Mouse (Mus musculus): Measurements from ENCODE around the gene Rangrf. TPM values are rescaled to one million over a fixed set of nuclear protein-coding genes. Genes with fewer than 3 reads are reported as not detected.
"Not testable (repeated sequence)": the region's sequence is repeated elsewhere in the genome, so short reads cannot be mapped to it uniquely, and the experiment has no call there.

Gene Rangrf
- polyA plus RNA-seq, 1 experiment from 2014 or later = 34.5 TPM

- Histone ChIP-seq H3K9ac (replicated peaks; ENCODE audit: low read depth, low read length) (peak within 1 kb of the TSS; percentile 68), H3K9me3 (ENCODE audit: control insufficient read depth, low read length) (no peaks in the 10 kb centered on the region), H3K27me3 (replicated peaks; ENCODE audit: control insufficient read depth, insufficient read depth, low read length) (no peaks in the 10 kb centered on the region), H3K36me3 (ENCODE audit: control insufficient read depth, insufficient read depth) (no peaks in the 10 kb centered on the region), H3K4me1 (replicated peaks; ENCODE audit: control insufficient read depth, insufficient read depth, low read length) (peaks cover 13% of the 10 kb centered on the region), H3K4me2 (ENCODE audit: low read length) (peak within 1 kb of the TSS; percentile 64), H3K4me3 (replicated peaks; ENCODE audit: low read length) (peak within 1 kb of the TSS; percentile 79), H3K27ac (ENCODE audit: low read length) (peak within 1 kb of the TSS; percentile 60)
- ATAC-seq = peak; percentile 69
- WGBS = 9% methylated on average over 38 of the region's 38 CpGs
These were observed 33.5 kb upstream of the Rangrf start, which contains the start of gene Pfas for GRCm38 (mm10) chr11:69008182-69009121. Gene Pfas (minus strand): TSS chr11:69008460.

- not testable (repeated sequence) for H3K4me3 ChIP-seq (replicated peaks; ENCODE audit: low read length); H3K27ac ChIP-seq (ENCODE audit: low read length); ATAC-seq; H3K9me3 ChIP-seq (ENCODE audit: control insufficient read depth, low read length); H3K9ac ChIP-seq (replicated peaks; ENCODE audit: low read depth, low read length); H3K4me2 ChIP-seq (ENCODE audit: low read length); H3K36me3 ChIP-seq (ENCODE audit: control insufficient read depth, insufficient read depth); H3K27me3 ChIP-seq (replicated peaks; ENCODE audit: control insufficient read depth, insufficient read depth, low read length)
- peaks cover 11% of the 10 kb centered on the region for H3K4me1 ChIP-seq (replicated peaks; ENCODE audit: control insufficient read depth, insufficient read depth, low read length)
These were observed 31.6 kb upstream of the Rangrf start for GRCm38 (mm10) chr11:69006575-69006974.

GRCm38 (mm10) chr11:69005193-69005592 lies 30.2 kb upstream of the Rangrf start:
- Histone ChIP-seq H3K36me3 (ENCODE audit: control insufficient read depth, insufficient read depth) (peaks cover 12% of the 10 kb centered on the region; the same call in 1 of the 2 replicates), H3K9me3 (ENCODE audit: control insufficient read depth, low read length) (no peaks in the 10 kb centered on the region), H3K4me1 (replicated peaks; ENCODE audit: control insufficient read depth, insufficient read depth, low read length) (peaks cover 6% of the 10 kb centered on the region), H3K4me2 (ENCODE audit: low read length) (no peak overlapping the region), H3K4me3 (replicated peaks; ENCODE audit: low read length) (no peak overlapping the region), H3K27me3 (replicated peaks; ENCODE audit: control insufficient read depth, insufficient read depth, low read length) (no peaks in the 10 kb centered on the region), H3K9ac (replicated peaks; ENCODE audit: low read depth, low read length) (no peak overlapping the region), H3K27ac (ENCODE audit: low read length) (no peak overlapping the region)
- WGBS = 91% methylated on average over 7 of the region's 7 CpGs
- ATAC-seq = no peak

GRCm38 (mm10) chr11:69003592-69003991 lies 28.6 kb upstream of the Rangrf start:
- H3K4me3 ChIP-seq (replicated peaks; ENCODE audit: low read length) = no peak overlapping the region
- peaks cover 6% of the 10 kb centered on the region for H3K4me1 ChIP-seq (replicated peaks; ENCODE audit: control insufficient read depth, insufficient read depth, low read length)
- no peak overlapping the region for H3K9ac ChIP-seq (replicated peaks; ENCODE audit: low read depth, low read length)
- ATAC-seq = no peak
- peaks cover 17% of the 10 kb centered on the region for H3K36me3 ChIP-seq (ENCODE audit: control insufficient read depth, insufficient read depth)
- 56% methylated on average over 4 of the region's 4 CpGs for WGBS
- no peaks in the 10 kb centered on the region for H3K9me3 ChIP-seq (ENCODE audit: control insufficient read depth, low read length)
- H3K27ac ChIP-seq (ENCODE audit: low read length) = no peak overlapping the region
- no peak overlapping the region for H3K4me2 ChIP-seq (ENCODE audit: low read length)
- H3K27me3 ChIP-seq (replicated peaks; ENCODE audit: control insufficient read depth, insufficient read depth, low read length) = no peaks in the 10 kb centered on the region

GRCm38 (mm10) chr11:69002782-69003181 lies 27.8 kb upstream of the Rangrf start:
- ATAC-seq; H3K9ac ChIP-seq (replicated peaks; ENCODE audit: low read depth, low read length); H3K9me3 ChIP-seq (ENCODE audit: control insufficient read depth, low read length); H3K4me2 ChIP-seq (ENCODE audit: low read length); H3K4me1 ChIP-seq (replicated peaks; ENCODE audit: control insufficient read depth, insufficient read depth, low read length); H3K4me3 ChIP-seq (replicated peaks; ENCODE audit: low read length); H3K27me3 ChIP-seq (replicated peaks; ENCODE audit: control insufficient read depth, insufficient read depth, low read length); H3K27ac ChIP-seq (ENCODE audit: low read length): not testable (repeated sequence)
- peaks cover 17% of the 10 kb centered on the region for H3K36me3 ChIP-seq (ENCODE audit: control insufficient read depth, insufficient read depth)
- WGBS = 97% methylated on average over 4 of the region's 4 CpGs

GRCm38 (mm10) chr11:68997080-68997479 lies 22.1 kb upstream of the Rangrf start:
- Histone ChIP-seq H3K36me3 (ENCODE audit: control insufficient read depth, insufficient read depth) (peaks cover 27% of the 10 kb centered on the region), H3K4me2 (ENCODE audit: low read length) (no peak overlapping the region)
- WGBS = 94% methylated on average over 4 of the region's 4 CpGs

GRCm38 (mm10) chr11:68994377-68994776 lies 19.4 kb upstream of the Rangrf start:
- Histone ChIP-seq H3K36me3 (ENCODE audit: control insufficient read depth, insufficient read depth) (peaks cover 29% of the 10 kb centered on the region), H3K9me3 (ENCODE audit: control insufficient read depth, low read length) (no peaks in the 10 kb centered on the region), H3K27ac (ENCODE audit: low read length) (no peak overlapping the region), H3K4me3 (replicated peaks; ENCODE audit: low read length) (no peak overlapping the region), H3K4me2 (ENCODE audit: low read length) (no peak overlapping the region), H3K4me1 (replicated peaks; ENCODE audit: control insufficient read depth, insufficient read depth, low read length) (no peaks in the 10 kb centered on the region), H3K27me3 (replicated peaks; ENCODE audit: control insufficient read depth, insufficient read depth, low read length) (no peaks in the 10 kb centered on the region), H3K9ac (replicated peaks; ENCODE audit: low read depth, low read length) (no peak overlapping the region)
- 97% methylated on average over 3 of the region's 3 CpGs for WGBS
- ATAC-seq = no peak

More at GRCm38 (mm10) chr11:68997080-68997479, 22.1 kb upstream of the Rangrf start:
- H3K9ac ChIP-seq (replicated peaks; ENCODE audit: low read depth, low read length) = no peak overlapping the region
- ATAC-seq = no peak
- H3K4me3 ChIP-seq (replicated peaks; ENCODE audit: low read length) = no peak overlapping the region
- H3K4me1 ChIP-seq (replicated peaks; ENCODE audit: control insufficient read depth, insufficient read depth, low read length) = no peaks in the 10 kb centered on the region
- H3K27ac ChIP-seq (ENCODE audit: low read length) = no peak overlapping the region
- no peaks in the 10 kb centered on the region for H3K9me3 ChIP-seq (ENCODE audit: control insufficient read depth, low read length)
- no peaks in the 10 kb centered on the region for H3K27me3 ChIP-seq (replicated peaks; ENCODE audit: control insufficient read depth, insufficient read depth, low read length)

- ATAC-seq = no peak
- Histone ChIP-seq H3K4me2 (ENCODE audit: low read length) (no peak overlapping the region), H3K4me1 (replicated peaks; ENCODE audit: control insufficient read depth, insufficient read depth, low read length) (no peaks in the 10 kb centered on the region), H3K4me3 (replicated peaks; ENCODE audit: low read length) (no peak overlapping the region), H3K9ac (replicated peaks; ENCODE audit: low read depth, low read length) (no peak overlapping the region), H3K36me3 (ENCODE audit: control insufficient read depth, insufficient read depth) (peaks cover 33% of the 10 kb centered on the region), H3K27ac (ENCODE audit: low read length) (no peak overlapping the region), H3K27me3 (replicated peaks; ENCODE audit: control insufficient read depth, insufficient read depth, low read length) (no peaks in the 10 kb centered on the region), H3K9me3 (ENCODE audit: control insufficient read depth, low read length) (no peaks in the 10 kb centered on the region)
- 93% methylated on average over 7 of the region's 7 CpGs for WGBS
These were observed 18.1 kb upstream of the Rangrf start for GRCm38 (mm10) chr11:68993122-68993521.

- ATAC-seq = no peak
- peaks cover 32% of the 10 kb centered on the region for H3K36me3 ChIP-seq (ENCODE audit: control insufficient read depth, insufficient read depth)
- no peak overlapping the region for H3K27ac ChIP-seq (ENCODE audit: low read length)
- WGBS = 95% methylated on average over 17 of the region's 17 CpGs
- H3K27me3 ChIP-seq (replicated peaks; ENCODE audit: control insufficient read depth, insufficient read depth, low read length) = no peaks in the 10 kb centered on the region
- no peaks in the 10 kb centered on the region for H3K9me3 ChIP-seq (ENCODE audit: control insufficient read depth, low read length)
- H3K4me1 ChIP-seq (replicated peaks; ENCODE audit: control insufficient read depth, insufficient read depth, low read length) = no peaks in the 10 kb centered on the region
- H3K9ac ChIP-seq (replicated peaks; ENCODE audit: low read depth, low read length) = no peak overlapping the region
- no peak overlapping the region for H3K4me2 ChIP-seq (ENCODE audit: low read length)
- no peak overlapping the region for H3K4me3 ChIP-seq (replicated peaks; ENCODE audit: low read length)
These were observed 13.4 kb upstream of the Rangrf start for GRCm38 (mm10) chr11:68988341-68988740.

Data from forebrain, embryonic 16.5 days (tissue).